Mouse (Mus musculus) midbrain, embryonic 15.5 days (tissue): Measurements from ENCODE around the gene Smpx. TPM values are rescaled to one million over a fixed set of nuclear protein-coding genes. Genes with fewer than 3 reads are reported as not detected.

Source experiments
- ATAC-seq: fragments of 200-750 bp; cut with Nextera tagmentation; replicated peaks from 2 replicates; pipeline ENCODE4 v1.8.0; 2017; ENCODE audit warnings: moderate TSS enrichment
- H3K27ac ChIP-seq: fragments of 300-500 bp; sonication (generic); 2 replicates; pipeline ENCODE4 v1.5.1; 2015; ENCODE audit warnings: mild to moderate bottlenecking, inconsistent platforms
- H3K27me3 ChIP-seq: fragments of 300-500 bp; sonication (generic); replicated peaks from 2 replicates; pipeline ENCODE4 v1.6.1; 2015; ENCODE audit warnings: inconsistent platforms
- H3K36me3 ChIP-seq: fragments of 300-500 bp; sonication (generic); replicated peaks from 2 replicates; pipeline ENCODE4 v1.6.1; 2015; ENCODE audit warnings: inconsistent platforms
- H3K4me1 ChIP-seq: fragments of 300-500 bp; sonication (generic); 2 replicates; pipeline ENCODE4 v1.6.1; 2015; ENCODE audit warnings: inconsistent platforms
- H3K4me2 ChIP-seq: fragments of 300-500 bp; sonication (generic); 2 replicates; pipeline ENCODE4 v1.6.1; 2015; ENCODE audit warnings: inconsistent platforms, mild to moderate bottlenecking, moderate library complexity
- H3K4me3 ChIP-seq: fragments of 300-500 bp; sonication (generic); 2 replicates; pipeline ENCODE4 v1.5.1; 2015; ENCODE audit warnings: mild to moderate bottlenecking, inconsistent platforms
- H3K9ac ChIP-seq: fragments of 300-500 bp; sonication (generic); 2 replicates; pipeline ENCODE4 v1.6.1; 2015; ENCODE audit warnings: mild to moderate bottlenecking, inconsistent platforms
- H3K9me3 ChIP-seq: fragments of 300-500 bp; sonication (generic); 2 replicates; pipeline ENCODE4 v1.6.1; 2016; ENCODE audit warnings: inconsistent platforms
- WGBS: fragments of 180-500 bp; shearing (Covaris S2); methylation state at CpG from one replicate; pipeline ENCODE4 v1.1.7; 2015; ENCODE audit warnings: mixed read lengths; 5-methylcytosine and 5-hydroxymethylcytosine counted together
- polyA plus RNA-seq: library from polyadenylated mRNA; unstranded; fragments of >200 nt; fragmentation: Nextera tagmentation; extraction: Ambion mirVana; gene quantifications from 2 replicates; pipeline ENCODE4 v1.2.1, GENCODE M21; 2015

The Smpx gene
- polyA plus RNA-seq, 1 experiment from 2014 or later: not detected

DNA sequence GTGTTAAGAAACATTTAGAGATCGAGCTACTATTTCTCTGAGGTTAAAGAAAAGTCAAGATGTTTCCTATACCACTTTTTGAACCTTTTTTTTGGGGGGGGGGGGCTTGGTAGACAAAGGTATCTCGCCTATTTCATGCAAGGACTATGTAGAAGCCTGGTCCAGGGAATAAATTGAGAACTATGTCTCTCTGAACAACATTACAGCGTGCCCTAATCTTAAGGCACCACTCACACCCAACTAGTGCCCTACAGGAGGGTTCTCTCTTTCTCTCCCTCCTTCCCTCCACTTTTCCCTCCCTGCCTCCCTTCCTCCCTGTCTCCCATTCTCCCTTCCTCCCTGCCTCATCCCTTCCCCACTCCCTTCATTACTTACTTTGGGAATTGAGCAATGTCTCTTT is 33.6 kb downstream of the Smpx start:
- Histone ChIP-seq H3K9ac (no peak overlapping the region), H3K4me1 (no peaks in the 10 kb centered on the region), H3K27me3 (no peaks in the 10 kb centered on the region; the same call in 1 of the 2 replicates), H3K4me2 (no peak overlapping the region), H3K4me3 (no peak overlapping the region), H3K36me3 (no peaks in the 10 kb centered on the region), H3K27ac (no peak overlapping the region), H3K9me3 (no peaks in the 10 kb centered on the region)
- WGBS: 59% methylated on average over 3 of the region's 3 CpGs
- no peak for ATAC-seq

DNA sequence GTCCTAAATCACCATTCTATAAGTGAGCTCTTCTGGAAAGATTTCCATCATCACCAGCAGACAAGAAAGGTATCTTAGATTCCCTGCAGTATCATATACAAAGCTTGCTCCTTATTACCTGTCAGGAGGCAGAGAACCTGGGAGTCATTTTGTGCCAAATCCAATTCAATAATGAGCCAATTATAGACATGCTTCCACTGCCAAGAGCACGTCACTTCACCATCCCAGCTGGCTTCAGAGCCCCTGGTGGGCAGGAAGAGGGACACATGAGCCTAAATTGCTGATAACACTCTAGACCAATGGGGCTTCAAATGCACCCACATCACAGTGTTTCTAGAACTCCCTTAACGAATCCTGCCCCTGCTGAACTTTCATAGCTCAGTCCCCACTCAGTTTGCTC is 35.1 kb downstream of the Smpx start:
- Histone ChIP-seq H3K36me3 (no peaks in the 10 kb centered on the region), H3K4me3 (no peak overlapping the region), H3K9ac (no peak overlapping the region), H3K27ac (no peak overlapping the region), H3K27me3 (no peaks in the 10 kb centered on the region; the same call in 1 of the 2 replicates), H3K4me2 (no peak overlapping the region), H3K9me3 (no peaks in the 10 kb centered on the region), H3K4me1 (no peaks in the 10 kb centered on the region)
- ATAC-seq: no peak
- 46% methylated on average over 2 of the region's 2 CpGs for WGBS

DNA sequence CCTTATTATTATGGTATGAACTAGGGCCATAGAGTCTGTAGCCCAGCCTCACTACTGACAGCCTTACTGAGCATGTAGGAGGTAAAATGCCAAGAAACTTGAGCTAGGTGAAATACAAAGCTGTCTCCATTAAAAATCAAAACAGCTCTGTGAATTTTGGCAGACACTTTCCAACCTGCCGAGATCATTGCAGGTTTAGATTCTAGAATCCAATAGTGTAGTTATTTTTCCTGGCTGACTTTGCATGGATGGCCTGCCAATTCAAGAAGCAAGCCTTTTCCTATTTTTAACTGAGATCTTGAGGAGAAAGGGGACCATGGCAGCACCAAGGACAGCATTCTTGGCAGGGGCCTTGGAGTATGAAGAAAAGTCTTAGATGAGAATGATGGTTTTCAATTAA is 35.6 kb downstream of the Smpx start:
- 73% methylated on average over 1 of the region's 1 CpGs for WGBS
- H3K9ac ChIP-seq: no peak overlapping the region
- no peak for ATAC-seq
- H3K36me3 ChIP-seq: no peaks in the 10 kb centered on the region
- H3K4me3 ChIP-seq: no peak overlapping the region
- H3K4me2 ChIP-seq: no peak overlapping the region
- no peaks in the 10 kb centered on the region for H3K9me3 ChIP-seq
- no peak overlapping the region for H3K27ac ChIP-seq
- H3K27me3 ChIP-seq: no peaks in the 10 kb centered on the region; the same call in 1 of the 2 replicates
- no peaks in the 10 kb centered on the region for H3K4me1 ChIP-seq

DNA sequence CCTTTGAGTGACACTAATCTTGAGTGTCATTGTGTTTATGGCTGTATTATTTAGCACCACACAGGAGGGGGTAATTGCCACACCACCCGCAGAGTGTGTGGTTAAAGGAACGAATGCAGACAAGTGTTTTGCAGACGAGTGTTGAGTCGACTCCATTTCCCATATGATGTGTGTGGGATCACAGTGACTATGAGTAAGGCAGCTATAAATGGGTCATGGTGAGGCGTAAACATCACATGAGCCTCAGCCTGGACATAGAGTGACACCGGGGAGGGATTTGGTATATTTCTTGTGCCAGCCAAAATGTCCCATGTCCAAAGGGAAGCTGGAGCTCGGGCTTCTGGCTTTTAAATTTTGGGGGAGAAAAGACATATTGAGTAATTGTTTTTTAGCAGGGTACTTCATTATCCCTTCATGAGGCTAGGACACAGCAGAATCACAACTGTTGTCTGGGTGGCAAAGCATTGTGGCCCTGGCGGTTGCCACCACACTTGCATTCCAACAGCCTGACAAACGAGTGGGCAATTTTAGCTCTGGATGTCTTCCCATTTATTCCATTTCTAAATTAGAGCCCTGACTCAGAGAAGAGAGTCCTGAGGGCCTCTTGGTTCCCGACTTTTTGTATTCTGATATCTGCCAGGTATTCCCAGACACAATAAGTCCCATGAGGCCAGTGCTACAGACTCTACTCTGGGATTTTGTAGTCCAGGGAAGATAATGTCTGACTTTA is 49.3 kb downstream of the Smpx start:
- H3K36me3 ChIP-seq: no peaks in the 10 kb centered on the region
- no peaks in the 10 kb centered on the region for H3K4me1 ChIP-seq
- no peaks in the 10 kb centered on the region for H3K27me3 ChIP-seq
- H3K9ac ChIP-seq: no peak overlapping the region
- WGBS: 82% methylated on average over 10 of the region's 10 CpGs
- no peak overlapping the region for H3K4me2 ChIP-seq
- H3K27ac ChIP-seq: no peak overlapping the region
- no peak for ATAC-seq
- H3K4me3 ChIP-seq: no peak overlapping the region
- no peaks in the 10 kb centered on the region for H3K9me3 ChIP-seq

DNA sequence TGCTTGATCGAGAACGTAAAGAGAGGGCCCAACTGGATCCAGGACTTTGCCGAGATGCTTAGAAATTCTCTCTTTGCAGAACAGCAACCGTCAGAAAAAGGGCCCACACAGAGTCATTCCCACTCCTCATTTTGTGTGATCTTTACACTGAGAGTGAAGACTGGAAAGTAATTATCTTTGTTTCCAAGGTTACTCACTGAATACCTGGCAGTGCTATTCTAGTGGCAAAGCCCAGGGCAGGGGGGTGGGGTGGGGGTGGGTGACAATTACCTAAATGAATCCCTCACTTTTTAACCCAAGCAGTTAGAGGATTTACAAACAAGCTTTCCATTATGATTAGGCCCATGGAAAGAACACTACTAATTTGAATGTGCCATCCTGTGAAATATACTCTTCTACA is 55.8 kb downstream of the Smpx start:
- Histone ChIP-seq H3K4me3 (no peak overlapping the region), H3K27ac (no peak overlapping the region), H3K4me2 (no peak overlapping the region), H3K4me1 (no peaks in the 10 kb centered on the region), H3K9ac (no peak overlapping the region), H3K36me3 (no peaks in the 10 kb centered on the region), H3K9me3 (no peaks in the 10 kb centered on the region), H3K27me3 (no peaks in the 10 kb centered on the region)
- 44% methylated on average over 4 of the region's 4 CpGs for WGBS
- ATAC-seq: 0 out of 2 replicates have a peak, but pooled peaks have one; percentile 30

DNA sequence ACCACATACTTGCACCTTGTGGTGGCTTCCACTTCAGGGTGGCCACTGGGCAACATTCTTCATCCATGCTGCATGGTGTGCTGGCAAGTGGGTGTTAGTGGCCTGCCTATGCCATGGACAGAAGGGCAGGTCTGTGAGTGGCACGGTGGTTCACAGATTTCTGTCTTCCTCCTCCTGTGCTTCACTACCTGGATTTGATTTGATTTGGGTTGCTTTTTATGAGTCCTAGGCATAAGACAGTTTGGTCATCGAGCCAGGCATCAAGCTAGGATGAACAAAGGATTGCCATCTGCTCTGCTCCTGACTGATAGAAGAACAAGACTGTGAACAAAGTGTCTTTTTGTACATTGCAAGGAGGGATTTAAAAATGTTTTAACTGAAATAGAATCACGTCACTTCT is 63.8 kb downstream of the Smpx start:
- WGBS: 60% methylated on average over 3 of the region's 3 CpGs
- H3K4me2 ChIP-seq: no peak overlapping the region
- ATAC-seq: no peak
- no peak overlapping the region for H3K9ac ChIP-seq
- no peaks in the 10 kb centered on the region for H3K9me3 ChIP-seq
- no peaks in the 10 kb centered on the region for H3K36me3 ChIP-seq
- no peak overlapping the region for H3K4me3 ChIP-seq
- no peak overlapping the region for H3K27ac ChIP-seq
- H3K4me1 ChIP-seq: no peaks in the 10 kb centered on the region
- no peaks in the 10 kb centered on the region for H3K27me3 ChIP-seq

DNA sequence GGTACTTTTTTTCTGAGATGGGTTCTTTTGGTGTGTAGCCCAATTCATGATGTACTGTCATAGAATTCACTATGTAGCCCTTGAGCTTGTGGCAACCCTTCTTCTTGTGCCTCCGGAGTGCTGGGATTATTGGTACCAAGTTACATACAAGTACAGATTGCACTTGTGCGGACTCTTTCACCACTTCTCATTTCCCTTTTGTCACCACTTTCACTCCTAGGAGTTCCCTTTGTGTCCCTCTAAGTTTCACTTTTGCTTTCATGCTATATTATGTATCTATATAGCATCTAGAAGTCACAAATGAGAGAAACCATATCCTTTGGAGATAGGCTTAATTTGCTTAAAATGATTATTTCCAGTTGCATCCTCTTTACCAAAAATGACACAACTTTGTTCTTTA is 103.0 kb downstream of the Smpx start:
- Histone ChIP-seq H3K9me3 (no peaks in the 10 kb centered on the region), H3K36me3 (no peaks in the 10 kb centered on the region), H3K4me3 (no peak overlapping the region), H3K9ac (no peak overlapping the region), H3K27ac (no peak overlapping the region), H3K27me3 (no peaks in the 10 kb centered on the region), H3K4me1 (no peaks in the 10 kb centered on the region), H3K4me2 (no peak overlapping the region)
- WGBS: 80% methylated on average over 2 of the region's 2 CpGs
- no peak for ATAC-seq

Other genes starting within 250 kb of the Smpx start
- gene Sms, start 206.6 kb upstream of the Smpx start, polyA plus RNA-seq: 126 and 133 TPM in 2 replicates
- 1.5 and 2.1 TPM in 2 replicates for gene Yy2, start 129.9 kb upstream of the Smpx start, polyA plus RNA-seq
- gene Mbtps2, start 100.2 kb upstream of the Smpx start, polyA plus RNA-seq: 29.0 and 29.3 TPM in 2 replicates
- gene Klhl34, start 119.5 kb downstream of the Smpx start, polyA plus RNA-seq: 2.9 and 3.0 TPM in 2 replicates